Mouse (Mus musculus): ENCODE results near the gene Med27.

Med27 gene

DNA sequence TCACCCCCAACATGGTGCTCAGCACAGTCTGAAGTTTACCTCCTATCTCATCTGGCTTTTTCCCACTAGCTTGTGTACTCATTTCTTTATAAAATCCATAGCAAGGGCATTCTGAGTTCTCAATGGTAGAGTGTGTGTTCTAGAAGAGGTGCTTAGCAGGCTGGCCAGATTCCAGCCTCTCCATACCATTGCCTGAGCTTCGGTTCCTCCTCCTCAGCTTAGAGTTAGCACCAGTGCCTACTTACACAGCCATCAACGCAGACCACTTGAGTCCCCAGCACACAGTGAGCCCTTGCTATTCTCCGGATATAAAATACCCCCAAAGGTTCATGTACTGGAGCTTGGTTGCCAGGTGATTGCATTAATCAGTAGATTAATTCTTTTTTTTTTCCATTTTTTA lies 54.2 kb downstream of the Med27 start:
- DNase-seq: no peak

DNA sequence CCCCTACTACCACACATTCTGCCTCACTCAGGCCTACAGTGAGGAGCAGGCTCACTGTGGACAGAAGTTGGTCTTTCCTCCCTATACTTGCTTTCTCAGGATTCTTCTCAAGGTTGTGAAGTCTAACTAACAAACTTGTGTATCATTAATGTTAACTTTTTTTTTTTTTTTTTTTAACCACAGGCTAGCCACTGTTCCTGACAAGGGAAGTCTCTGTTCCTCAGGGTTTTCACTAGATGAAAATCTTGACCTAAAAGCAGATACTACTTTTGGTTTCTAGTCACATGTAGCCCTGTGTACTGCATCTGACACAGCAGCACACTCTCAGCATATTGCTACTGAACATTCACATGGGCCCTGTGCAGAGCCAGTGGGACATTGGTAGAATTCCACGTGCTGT lies 55.2 kb downstream of the Med27 start:
- DNase-seq: no peak

DNA sequence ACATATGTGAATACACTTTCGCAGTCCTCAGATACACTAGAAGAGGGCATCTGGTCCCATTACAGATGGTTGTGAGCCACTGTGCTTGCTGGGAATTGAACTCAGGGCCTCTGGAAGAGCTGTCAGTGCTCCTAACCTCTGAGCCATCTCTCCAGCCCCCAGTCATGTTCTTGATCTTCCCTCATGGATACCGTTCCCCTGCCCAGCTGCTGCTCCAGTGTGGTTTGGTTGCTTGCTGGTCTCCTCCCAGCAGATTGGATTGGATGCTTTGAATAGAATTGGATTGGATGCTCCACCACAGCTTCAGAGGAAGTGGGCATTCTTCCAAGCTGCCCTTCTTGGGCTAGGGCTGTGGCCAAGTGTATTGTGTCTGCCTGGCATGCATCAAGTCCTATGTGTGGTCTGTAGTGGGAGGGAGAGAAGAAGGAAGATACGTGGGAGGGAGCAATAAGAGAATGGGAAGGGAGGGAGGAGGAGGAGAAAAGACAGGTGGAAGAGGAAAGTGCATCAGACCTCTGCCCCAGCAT lies 56.0 kb downstream of the Med27 start:
- DNase-seq: peak; percentile 19

DNA sequence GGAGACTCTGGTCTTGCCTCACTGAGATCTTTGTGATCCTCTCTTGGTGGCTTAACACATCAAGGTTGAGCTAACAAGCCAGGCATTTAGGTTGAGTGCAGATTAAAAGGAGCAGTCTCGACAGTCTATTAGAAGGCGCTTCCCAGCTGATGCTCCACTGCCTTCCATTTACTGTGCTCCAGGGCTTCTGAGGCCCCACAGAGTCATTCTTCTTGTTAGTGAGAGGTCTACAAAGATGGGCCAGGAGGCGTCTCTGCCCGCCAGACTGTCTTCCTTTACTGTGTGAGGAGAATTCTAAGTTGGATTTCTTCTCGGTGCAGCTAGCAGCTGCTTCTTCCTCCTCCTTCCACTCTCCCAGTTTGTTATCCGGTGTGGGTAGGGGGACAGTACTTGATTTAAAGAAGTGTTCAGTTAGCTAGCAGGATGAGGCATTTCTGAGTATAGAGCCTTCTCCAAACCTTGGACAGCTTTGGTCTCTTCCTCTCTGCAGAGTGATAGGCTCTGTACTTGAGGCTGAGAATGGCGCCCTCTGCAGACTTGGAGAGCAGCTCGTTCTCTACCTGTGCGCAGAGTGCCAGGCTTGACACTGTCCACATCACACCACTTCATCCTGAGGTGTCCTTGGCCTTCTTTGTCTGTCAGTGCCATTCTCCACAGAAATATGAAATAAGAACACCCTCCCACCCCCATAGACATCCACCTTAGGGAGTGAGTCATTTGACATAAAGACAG lies 57.3 kb downstream of the Med27 start:
- no peak for DNase-seq

DNA sequence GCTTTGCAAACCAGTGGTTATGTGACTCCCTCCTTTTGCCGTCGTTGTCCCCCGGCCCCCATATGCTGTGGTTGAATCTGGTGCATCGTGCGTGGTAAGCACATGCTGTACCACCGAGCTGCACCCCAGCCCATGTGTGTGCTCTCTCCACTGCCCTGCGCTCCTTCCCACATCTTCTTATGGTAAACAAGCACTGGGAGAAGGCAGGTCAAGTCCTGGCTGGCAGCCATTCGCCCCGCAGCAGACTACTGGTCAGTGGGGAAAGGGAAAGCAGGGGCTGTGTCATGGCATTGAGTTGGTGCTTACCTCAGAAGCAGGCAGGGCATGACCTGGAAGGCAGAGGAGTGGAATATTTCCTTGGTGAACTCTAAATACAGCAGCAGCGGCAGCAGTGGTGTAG lies 58.3 kb downstream of the Med27 start:
- DNase-seq: peak; percentile 13

DNA sequence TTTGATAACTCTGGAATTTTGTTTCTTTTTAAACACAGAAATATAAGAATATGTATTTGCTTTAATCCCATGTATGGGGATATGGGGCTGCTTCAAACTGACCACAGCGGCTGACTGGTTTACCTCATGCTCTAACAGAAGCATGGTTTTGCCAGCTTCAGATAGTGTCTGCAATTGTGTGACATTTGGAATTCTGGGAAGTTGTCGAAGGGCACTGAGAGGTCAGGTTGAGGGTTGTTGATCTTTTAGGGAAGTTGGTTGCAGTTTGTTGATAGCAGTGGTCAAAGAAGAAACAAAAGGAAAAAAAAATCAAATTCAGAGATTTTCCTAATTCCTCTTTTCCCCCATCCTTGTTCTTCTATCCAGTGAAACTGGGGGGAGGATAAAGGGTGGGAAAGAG lies 59.2 kb downstream of the Med27 start:
- no peak for DNase-seq

DNA sequence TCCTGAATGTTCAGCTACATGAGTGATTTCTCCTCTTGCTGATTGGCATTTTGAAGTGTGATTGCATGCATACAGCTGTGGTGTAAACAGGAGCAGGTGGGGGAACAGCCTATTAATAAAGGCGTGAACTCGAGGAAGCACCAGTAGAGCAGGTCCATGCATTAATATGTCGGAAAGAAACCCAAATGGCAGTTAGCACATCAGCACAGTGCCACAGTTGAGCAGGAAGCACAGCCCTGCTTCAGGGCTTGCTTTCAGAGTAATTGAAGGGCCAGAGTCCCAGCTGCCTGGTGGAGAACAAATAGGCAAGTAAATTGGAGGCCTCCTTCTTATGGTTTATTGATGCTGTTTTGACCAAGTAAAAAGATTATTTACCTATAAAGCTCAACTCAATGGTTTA lies 60.7 kb downstream of the Med27 start:
- DNase-seq: no peak

DNA sequence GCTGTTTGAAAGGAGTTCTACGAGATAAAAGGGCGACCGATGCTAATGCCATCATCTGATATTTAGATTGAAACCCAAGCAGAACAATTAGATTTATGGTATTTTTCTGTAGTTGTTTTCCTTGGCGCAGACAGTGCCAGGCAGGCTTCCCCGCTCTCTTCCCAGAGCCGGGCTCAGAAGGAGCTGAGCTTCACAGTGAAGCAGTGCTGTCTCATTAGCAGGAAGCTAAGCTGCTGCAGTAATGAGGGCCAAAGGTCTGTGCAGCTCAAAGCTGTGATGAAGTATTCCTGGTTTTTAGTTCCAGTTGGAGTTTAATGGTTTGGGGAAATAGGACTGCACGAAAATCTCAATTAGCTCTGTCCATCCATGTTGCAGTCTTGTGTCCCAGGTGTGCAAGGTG lies 61.1 kb downstream of the Med27 start:
- DNase-seq: peak; percentile 33

DNA sequence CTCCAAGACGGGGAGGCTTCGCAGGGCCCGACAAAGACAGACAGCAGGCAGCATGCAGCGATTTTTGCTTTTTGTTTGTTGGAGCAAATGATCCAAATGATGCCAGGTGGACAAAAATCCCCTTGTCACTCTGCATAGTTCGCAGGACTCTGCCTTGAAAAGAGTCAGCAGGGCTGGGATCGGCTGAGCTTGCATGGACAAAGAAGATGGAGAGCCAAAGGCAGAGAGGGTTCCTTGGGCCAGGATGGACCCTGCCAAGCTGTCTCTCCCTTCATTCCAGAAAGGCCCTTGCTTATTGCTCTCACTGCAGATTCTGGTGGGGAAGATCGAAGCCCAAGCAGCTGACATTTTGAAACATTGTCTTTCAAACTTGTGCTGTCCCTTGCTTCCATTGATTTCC lies 64.3 kb downstream of the Med27 start:
- DNase-seq: no peak

DNA sequence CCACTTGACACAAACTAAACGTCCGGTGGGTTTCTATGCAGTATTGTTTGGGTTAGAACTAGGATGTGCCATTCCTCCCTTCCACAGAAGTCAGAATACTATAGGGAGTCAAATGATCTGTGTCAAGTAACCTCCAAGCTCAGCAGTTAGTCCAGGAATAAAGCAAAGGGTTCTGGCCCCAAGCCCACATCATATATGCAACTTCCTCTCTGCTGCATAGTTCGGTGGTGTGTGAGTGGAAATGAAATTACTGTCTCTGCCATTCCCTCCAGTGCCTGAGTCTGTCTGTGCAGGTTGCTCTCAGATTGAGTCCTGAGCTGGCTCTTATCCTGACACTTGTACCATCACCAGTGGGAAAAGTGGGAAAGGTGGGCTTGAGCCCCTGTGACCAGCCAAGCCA lies 65.8 kb downstream of the Med27 start:
- no peak for DNase-seq

DNA sequence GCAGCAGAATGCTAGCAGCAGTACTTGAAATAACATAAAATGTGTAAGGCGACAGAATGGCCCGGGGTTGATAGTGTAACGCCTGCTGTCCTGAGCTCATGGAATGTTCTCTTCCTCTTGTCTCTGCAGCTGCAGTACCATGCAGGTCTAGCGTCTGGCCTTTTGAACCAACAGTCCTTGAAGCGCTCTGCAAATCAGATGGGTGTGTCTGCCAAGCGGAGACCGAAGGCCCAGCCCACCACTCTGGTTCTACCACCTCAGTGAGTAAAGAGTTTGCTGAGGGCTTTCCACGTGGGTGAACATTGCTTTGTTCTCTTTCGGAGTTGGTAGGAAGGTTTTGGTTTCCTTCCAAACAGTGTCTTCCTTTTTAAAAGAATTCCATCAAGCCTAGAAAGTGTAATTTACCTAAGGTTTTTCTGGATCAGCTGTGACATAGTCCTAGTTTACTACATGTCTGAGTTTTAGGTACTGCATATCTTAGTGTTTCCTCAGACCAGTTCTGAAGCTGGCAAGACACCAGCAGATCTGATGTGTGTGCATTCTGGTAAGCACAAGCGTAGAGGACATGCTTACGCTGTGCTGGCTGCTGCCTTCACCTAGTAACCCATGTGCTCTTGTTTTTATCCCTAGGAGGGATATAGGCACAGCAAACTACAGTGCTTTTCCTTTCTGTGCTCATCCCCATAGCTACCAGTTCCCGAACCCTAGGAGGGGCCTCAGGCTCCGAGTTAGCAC lies 66.8 kb downstream of the Med27 start:
- no peak for DNase-seq

DNA sequence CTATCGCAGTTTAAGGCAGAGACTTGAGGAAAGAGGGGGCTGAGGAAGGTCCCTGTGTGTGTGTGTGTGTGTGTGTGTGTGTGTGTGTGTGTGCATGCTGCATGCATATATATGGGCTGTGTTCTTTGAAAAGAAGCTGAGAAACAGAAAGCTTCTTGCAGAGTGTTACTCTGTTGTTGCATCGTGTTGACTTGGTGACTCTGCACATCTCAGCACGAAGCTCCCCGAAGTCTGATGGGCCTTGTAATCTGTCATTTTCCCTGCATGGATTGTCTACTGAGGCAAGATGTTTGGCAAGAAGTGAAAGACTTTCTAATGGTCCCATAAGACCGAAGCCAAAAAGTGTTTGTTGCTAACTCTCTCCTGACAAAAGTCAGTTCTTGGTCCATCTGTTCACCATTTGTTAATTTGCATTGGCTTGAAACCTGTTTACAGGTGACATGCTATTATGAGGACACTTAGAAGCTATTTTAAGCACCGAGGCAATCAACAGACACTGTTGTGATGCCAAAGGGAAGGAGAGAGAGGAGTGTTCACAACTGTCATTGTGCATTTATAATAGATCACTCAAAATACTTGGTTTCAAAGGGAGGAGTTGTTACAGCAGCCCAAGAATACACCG lies 68.3 kb downstream of the Med27 start:
- no peak for DNase-seq

DNA sequence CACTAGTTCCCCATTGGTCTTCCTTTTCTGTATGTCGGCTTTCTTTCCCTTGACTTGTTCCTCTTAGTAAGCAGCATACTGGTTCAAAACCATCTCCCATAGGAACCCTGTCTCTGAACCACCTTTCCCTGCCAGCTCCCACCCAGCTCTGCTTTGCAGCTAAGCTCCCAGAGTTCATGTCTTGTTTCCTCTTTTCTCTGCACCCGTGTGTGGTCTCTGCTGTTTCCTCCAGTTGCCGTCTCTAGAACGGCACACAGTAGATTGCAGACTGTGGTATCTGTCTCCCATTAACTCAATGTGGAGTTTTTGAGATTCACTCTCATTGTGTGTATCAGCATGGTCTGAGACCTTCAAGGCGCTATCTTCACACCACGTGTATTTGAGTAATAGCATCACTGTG lies 71.9 kb downstream of the Med27 start:
- DNase-seq: no peak

DNA sequence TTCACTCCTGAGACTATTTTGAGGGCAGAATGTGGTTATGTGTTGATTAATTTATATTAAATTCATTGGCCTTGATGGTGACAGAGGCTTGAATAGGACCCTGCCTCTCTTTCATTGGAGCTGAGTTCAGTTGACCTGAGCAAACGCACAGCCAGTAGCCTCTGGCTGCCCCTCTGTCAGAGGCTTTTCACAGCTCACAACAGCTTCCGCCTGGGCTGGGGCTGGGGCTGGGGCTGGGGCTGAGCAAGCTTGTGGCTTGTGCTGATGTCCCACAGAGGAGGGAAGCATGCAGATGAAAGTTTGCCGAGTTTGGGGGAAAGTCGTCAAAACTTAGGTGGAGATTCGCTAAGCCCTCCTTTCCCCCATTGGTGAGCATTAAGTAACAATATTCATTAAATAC lies 72.8 kb downstream of the Med27 start:
- DNase-seq: no peak

DNA sequence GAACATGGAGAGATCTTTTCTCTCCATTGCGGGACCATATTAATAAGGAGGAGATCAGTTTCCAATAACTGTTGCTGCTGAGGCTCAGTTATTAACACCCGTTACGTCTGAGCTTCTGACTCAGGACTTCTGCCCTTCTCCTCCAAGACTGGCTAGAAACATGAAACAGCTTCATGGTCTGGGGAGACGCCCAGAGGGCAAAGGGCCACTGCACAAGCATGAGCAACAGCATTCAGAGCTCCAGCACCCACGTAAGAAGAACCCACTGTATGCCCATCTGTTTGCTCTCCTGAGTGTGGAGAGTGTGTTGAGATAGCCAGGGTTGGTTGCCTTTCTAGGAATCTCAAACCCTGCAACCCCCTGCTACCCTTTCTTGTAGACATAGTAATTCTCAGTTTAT lies 73.3 kb downstream of the Med27 start:
- DNase-seq: peak; percentile 65

DNA sequence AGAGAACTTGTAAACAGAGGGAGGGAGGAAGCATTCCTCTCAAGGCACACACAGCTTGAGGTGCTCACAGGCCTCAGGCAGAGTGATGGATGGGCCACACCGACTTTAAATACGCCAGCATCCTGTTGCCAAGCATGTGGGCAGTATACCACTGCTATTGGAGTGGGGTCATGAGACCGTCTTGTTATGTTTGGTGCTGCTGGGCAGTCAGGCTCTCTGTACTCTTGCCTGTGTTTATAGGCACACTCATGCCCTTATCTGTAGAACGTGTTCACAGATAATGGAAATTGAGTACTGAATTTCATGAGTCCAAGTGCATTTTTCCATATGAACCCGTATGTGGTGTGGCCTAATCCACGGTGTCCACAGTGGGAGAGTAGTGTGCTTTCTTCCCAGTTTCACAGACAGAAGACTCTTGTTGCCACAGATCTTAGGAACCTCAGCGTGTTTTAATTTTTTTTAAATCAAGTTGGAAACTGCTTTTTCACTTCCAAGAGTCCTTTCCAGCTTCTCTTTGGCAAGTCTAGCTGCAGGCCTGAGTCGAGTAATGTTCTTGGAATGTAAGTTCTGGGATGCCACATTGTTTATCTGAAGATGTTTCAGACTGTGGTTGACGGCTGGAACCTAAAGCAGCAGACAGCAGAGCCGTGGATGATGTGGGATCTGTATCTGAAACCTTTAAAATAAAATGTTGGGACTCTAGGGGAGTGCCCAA lies 75.7 kb downstream of the Med27 start:
- no peak for DNase-seq

DNA sequence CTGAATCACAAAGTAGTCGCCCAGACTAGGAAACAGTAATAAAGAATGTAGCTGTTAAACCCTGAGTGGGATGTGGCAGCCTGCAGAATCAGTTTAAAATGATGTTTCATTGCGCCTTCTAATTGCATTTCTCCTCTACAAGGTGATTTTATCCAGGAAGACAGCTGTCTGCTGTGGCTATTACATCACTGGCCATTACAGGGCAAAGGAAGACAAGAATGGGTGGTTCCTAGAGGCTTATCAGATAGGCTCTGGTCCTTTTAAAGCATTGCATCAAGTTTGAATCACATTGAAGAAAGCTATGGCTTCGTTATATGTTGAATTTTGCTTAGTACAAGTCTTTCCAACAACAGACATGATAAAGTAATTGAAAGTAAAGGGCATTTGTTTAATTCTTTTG lies 76.4 kb downstream of the Med27 start:
- DNase-seq: no peak

DNA sequence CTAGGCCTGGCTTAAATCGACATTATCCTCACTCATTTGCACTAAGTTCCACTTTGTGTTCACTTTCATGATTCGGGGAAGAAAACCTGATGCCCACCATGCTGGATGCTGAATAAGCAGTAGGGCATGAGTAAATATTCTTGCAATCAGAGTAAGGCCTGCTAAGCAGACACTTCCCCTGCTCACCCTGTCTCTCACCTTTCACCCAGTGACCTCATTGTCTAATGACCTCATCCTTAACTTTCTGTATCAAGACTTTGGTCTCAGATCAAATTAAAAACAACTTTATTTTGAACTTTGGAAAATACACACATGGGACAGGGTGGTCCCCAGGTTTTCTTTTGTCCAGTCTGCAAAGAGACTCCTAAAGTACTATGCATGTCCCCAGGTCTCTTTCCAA lies 78.8 kb downstream of the Med27 start:
- peak; percentile 38 for DNase-seq

DNA sequence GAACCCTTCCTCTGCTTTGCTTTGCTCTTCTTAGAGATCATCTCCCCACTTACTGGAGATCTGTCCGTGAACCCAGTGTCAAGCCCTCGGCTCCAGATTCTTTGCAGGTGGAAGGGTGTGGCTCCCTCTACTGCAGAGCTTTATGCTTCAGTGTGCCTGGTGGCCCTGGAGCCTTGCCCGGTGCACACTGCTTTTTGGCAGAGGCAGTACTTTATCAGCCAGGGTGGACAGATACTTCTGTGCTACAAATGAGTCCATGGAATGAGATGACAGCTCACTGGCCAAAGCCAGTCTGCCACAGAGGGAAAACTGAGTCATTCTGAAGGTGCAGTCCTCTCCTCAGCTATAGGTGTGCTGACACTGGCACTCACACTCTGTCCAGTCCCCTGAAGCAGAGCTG lies 80.1 kb downstream of the Med27 start:
- no peak for DNase-seq

DNA sequence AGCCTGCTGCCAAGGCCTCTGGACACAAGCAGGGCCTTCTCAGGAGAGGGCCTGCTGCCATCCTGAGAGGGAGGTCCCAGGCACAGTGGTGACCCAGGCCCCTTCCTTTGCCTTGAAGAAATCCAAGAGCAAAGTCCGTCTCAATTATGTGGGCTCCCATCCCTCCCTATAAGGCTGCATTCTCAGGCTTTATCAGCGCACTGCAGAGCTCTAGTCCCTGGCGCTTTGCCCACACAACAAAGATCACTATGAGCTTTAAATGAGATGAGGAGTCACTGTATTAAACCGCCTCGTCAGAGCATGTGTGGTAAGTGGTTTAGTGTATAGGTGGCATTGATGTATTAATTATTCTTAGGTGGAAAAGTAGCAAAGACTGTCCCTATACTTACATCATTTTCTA lies 85.9 kb downstream of the Med27 start:
- no peak for DNase-seq

DNA sequence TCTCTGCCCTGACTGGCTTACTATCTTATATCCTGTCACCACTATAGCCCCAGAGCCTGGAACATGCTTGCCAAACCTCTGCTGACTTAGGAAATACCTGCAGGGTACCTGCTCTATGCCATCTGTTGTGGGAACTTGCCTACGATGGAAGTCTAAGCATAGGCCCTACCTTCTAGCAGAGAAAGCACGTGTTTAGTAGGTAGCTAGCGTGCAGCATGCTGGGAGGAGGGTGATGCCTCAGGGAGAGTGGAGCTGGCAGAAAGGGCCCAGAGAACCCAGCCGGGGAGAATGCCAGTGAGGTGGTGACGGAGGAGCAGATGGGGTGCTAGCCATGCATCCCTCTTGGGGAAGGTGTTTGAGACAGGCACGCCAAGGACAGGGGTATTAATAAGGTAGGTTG lies 89.8 kb downstream of the Med27 start:
- no peak for DNase-seq

DNA sequence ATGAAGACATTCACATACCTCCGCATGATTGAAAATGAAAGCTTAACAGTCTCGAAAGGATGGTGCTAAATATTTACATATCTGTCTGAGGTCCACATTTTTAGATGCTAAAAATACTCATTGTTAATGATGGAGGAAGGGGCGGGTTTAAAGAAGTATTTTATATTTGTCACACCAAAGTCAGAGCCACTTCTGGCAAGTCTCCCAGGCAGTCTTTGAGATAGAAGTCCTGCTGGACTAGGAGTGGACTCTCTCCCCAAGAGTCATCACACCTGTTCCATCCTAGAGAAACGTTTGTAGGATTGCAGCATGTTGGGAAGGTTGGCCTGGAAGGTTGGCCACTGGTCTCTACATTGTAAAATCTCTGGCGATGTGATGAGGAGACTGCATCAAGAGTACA lies 90.5 kb downstream of the Med27 start:
- no peak for DNase-seq

DNA sequence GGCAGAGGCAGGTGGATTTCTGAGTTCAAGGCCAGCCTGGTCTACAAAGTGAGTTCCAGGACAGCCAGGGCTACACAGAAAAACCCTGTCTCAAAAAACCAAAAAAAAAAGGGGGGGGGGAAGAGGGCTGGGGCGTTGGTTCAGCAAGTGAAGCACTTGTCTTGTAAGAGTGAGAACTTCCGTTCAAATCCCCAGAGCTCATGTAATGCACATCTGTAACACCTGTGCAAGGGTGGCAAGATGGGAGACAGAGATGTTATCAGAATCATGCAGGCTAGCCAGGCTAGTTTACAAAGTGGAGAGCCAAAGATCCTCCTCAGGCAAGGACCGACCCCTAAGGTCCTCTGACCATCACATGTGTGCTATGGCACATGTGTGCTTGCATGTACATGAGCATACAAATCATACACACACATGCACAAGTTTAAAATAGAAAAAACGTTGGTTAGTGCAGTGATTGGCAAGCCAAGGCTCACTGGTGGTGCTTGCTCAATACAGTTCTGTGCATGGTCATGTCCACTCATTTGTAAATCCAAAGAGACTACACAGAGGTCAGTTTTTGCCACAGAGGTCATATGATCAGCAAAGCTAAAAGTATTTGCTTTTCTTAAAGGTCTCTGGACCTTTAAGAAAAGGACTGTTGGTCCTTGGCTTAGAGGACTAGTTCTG lies 91.4 kb downstream of the Med27 start:
- DNase-seq: no peak
